Mouse (Mus musculus): ENCODE data around the gene Ftsj1. TPM values are rescaled to one million over a fixed set of nuclear protein-coding genes. Genes with fewer than 3 reads are reported as not detected.

Ftsj1 gene
- total RNA-seq (2012; rRNA removed) (47.2 and 51.8 TPM in 2 replicates), polyA plus RNA-seq (2012; ENCODE audit: insufficient read depth in 1 of 2, insufficient read length in 2 of 2, low read depth in 1 of 2, low replicate concordance in 2 of 2, missing spikeins in 1 of 2) (100 to 1,000 TPM in 1 of 2 experiments, not detected in 1; 124 TPM)

GRCm38 (mm10) chrX:8252334-8253285, at the start of gene Ftsj1:
Gene Ftsj1, minus strand, starts transcription at chrX:8252406.
- Histone ChIP-seq H3K4me1 (ENCODE audit: control insufficient read depth in 1 of 2, insufficient read depth in 2 of 2, low read length in 2 of 2) (peaks cover 3 to 16% of the 10 kb centered on the region in 2 experiments; a peak in 3 of 4 replicates), H3K9me3 (replicated peaks; ENCODE audit: insufficient read depth, low read length) (no peaks in the 10 kb centered on the region), H3K4me3 (ENCODE audit: control insufficient read depth in 1 of 2, insufficient read depth in 1 of 2, low read depth in 2 of 2, low read length in 2 of 2) (peak within 1 kb of the TSS; percentile 82 to 83), H3K9ac (ENCODE audit: control insufficient read depth, low read depth, low read length, poor library complexity, severe bottlenecking) (peak within 1 kb of the TSS; percentile 83), H3K36me3 (ENCODE audit: control insufficient read depth in 1 of 2, insufficient read depth in 2 of 2, low read length in 2 of 2) (peaks cover 0 to 11% of the 10 kb centered on the region in 2 experiments; a peak in 2 of 4 replicates), H3K27me3 (ENCODE audit: control insufficient read depth in 1 of 2, insufficient read depth in 2 of 2, low read length in 2 of 2) (no peaks in the 10 kb centered on the region), H3K79me2 (ENCODE audit: control insufficient read depth, insufficient read depth, low read length, poor library complexity) (peaks cover 15% of the 10 kb centered on the region), H3K27ac (ENCODE audit: control insufficient read depth, low read depth, low read length) (peak within 1 kb of the TSS; percentile 80)
- DNase-seq (ENCODE audit: low read depth, low spot score): peak; percentile 99
- no peak for TF ChIP-seq MEF2A (IDR thresholded peaks at IDR 0.05; ENCODE audit: extremely low read depth, insufficient replicate concordance, low read depth, low read length, poor library complexity, severe bottlenecking)
- peak; percentile 95 for TF ChIP-seq SIN3A (IDR thresholded peaks at IDR 0.05; ENCODE audit: low read length)
- peak; percentile 93 for TF ChIP-seq MXI1 (IDR thresholded peaks at IDR 0.05; ENCODE audit: low read depth, low read length)
- peak; percentile 89 for TF ChIP-seq NELFE (IDR thresholded peaks at IDR 0.05; ENCODE audit: low read depth, low read length)
- TF ChIP-seq ETS1 (IDR thresholded peaks at IDR 0.05; ENCODE audit: low read depth, low read length): peak; percentile 11; the same call in 1 of the 2 replicates
- no peak for TF ChIP-seq RAD21 (IDR thresholded peaks at IDR 0.05; ENCODE audit: low read depth, low read length)
- TF ChIP-seq MAFK (IDR thresholded peaks at IDR 0.05; ENCODE audit: borderline replicate concordance, low read depth, low read length): no peak
- peak; percentile 64; the same call in 1 of the 2 replicates for TF ChIP-seq USF1 (IDR thresholded peaks at IDR 0.05; ENCODE audit: low read depth, low read length)
- no peak for TF ChIP-seq SMC3 (IDR thresholded peaks at IDR 0.05; ENCODE audit: low read depth, low read length)
- no peak for TF ChIP-seq NRF1 (IDR thresholded peaks at IDR 0.05; ENCODE audit: insufficient read depth, low read depth, low read length, poor library complexity, severe bottlenecking)
- TF ChIP-seq MAZ (IDR thresholded peaks at IDR 0.05; ENCODE audit: low read depth, low read length): no peak
- TF ChIP-seq POLR2AphosphoS5 (IDR thresholded peaks at IDR 0.05; ENCODE audit: borderline replicate concordance, low read depth, low read length): no peak; the same call in 1 of the 2 replicates
- no peak for TF ChIP-seq UBTF (IDR thresholded peaks at IDR 0.05; ENCODE audit: borderline replicate concordance, insufficient read depth, low read depth, low read length)
- TF ChIP-seq MYB (IDR thresholded peaks at IDR 0.05; ENCODE audit: low read depth, low read length): peak; percentile 57; the same call in 1 of the 2 replicates
- peak; percentile 60 for TF ChIP-seq ELF1 (IDR thresholded peaks at IDR 0.05; ENCODE audit: low read depth, low read length)
- peak; percentile 68 for TF ChIP-seq TBP (IDR thresholded peaks at IDR 0.05; ENCODE audit: low read depth, low read length)
- TF ChIP-seq USF2 (IDR thresholded peaks at IDR 0.05; ENCODE audit: borderline replicate concordance in 1 of 2, insufficient read depth in 1 of 2, low read depth in 1 of 2, low read length in 2 of 2): no peak
- TF ChIP-seq HCFC1 (IDR thresholded peaks at IDR 0.05; ENCODE audit: low read depth, low read length): peak; percentile 94
- peak in 1 of 2 experiments; percentile 90; a peak in 2 of 4 replicates for TF ChIP-seq POLR2A (IDR thresholded peaks at IDR 0.05; ENCODE audit: control insufficient read depth in 1 of 2, insufficient read depth in 1 of 2, low read depth in 1 of 2, low read length in 2 of 2, poor library complexity in 1 of 2)
- TF ChIP-seq ZMIZ1 (IDR thresholded peaks at IDR 0.05; ENCODE audit: low read depth, low read length): peak; percentile 94
- TF ChIP-seq TCF12 (IDR thresholded peaks at IDR 0.05; ENCODE audit: low read depth, low read length): peak; percentile 56; the same call in 1 of the 2 replicates
- TF ChIP-seq ZNF384 (IDR thresholded peaks at IDR 0.05; ENCODE audit: low read depth, low read length): no peak
- no peak for TF ChIP-seq GABPA (IDR thresholded peaks at IDR 0.05; ENCODE audit: low read depth, low read length)
- TF ChIP-seq RCOR1 (IDR thresholded peaks at IDR 0.05; ENCODE audit: low read depth, low read length): no peak
- 0 out of 2 replicates have a peak, but pooled peaks have one; percentile 13 for TF ChIP-seq CHD1 (IDR thresholded peaks at IDR 0.05; ENCODE audit: low read depth, low read length)
- no peak; the same call in 1 of the 2 replicates for TF ChIP-seq CHD2 (IDR thresholded peaks at IDR 0.05; ENCODE audit: low read length)
- TF ChIP-seq POLR2AphosphoS2 (IDR thresholded peaks at IDR 0.05; ENCODE audit: low read length): peak; percentile 92
- no peak for TF ChIP-seq GATA1 (IDR thresholded peaks at IDR 0.05; ENCODE audit: low read depth, low read length)
- TF ChIP-seq ZKSCAN1 (IDR thresholded peaks at IDR 0.05; ENCODE audit: low read depth, low read length): no peak
- 0 out of 2 replicates have a peak, but pooled peaks have one; percentile 7 for TF ChIP-seq ZC3H11A (IDR thresholded peaks at IDR 0.05; ENCODE audit: low read depth, low read length)
- TF ChIP-seq BHLHE40 (IDR thresholded peaks at IDR 0.05; ENCODE audit: borderline replicate concordance, low read depth, low read length): no peak
- TF ChIP-seq TAL1 (IDR thresholded peaks at IDR 0.05; ENCODE audit: low read length): no peak
- TF ChIP-seq JUND (IDR thresholded peaks at IDR 0.05; ENCODE audit: low read depth, low read length): no peak
- TF ChIP-seq MAX (IDR thresholded peaks at IDR 0.05; ENCODE audit: low read length): peak; percentile 62
